Mouse (Mus musculus) stomach, postnatal 0 days (tissue): ENCODE measurements around the gene Tusc2. TPM values are rescaled to one million over a fixed set of nuclear protein-coding genes. Genes with fewer than 3 reads are reported as not detected.
"Not testable (repeated sequence)": the region's sequence is repeated elsewhere in the genome, so short reads cannot be mapped to it uniquely, and the experiment has no call there.

ENCODE experiments used
- ATAC-seq: fragments of 200-750 bp; cut with Nextera tagmentation; 2 replicates; pipeline ENCODE4 v1.8.0; 2017; ENCODE audit not compliant: low FRiP score, low TSS enrichment
- DNase-seq: peaks from one replicate; pipeline ENCODE4 v3.0.0-alpha.2; 2016; ENCODE audit warnings: low spot score
- H3K27ac ChIP-seq: fragments of 300-500 bp; sonication (generic); replicated peaks from 2 replicates; pipeline ENCODE4 v1.5.1; 2014; ENCODE audit warnings: mild to moderate bottlenecking, control low read depth
- H3K27me3 ChIP-seq: fragments of 300-500 bp; sonication (generic); 2 replicates; pipeline ENCODE4 v1.6.1; 2014; ENCODE audit warnings: low read length; ENCODE audit not compliant: control insufficient read depth, insufficient read depth
- H3K36me3 ChIP-seq: fragments of 300-500 bp; sonication (generic); 2 replicates; pipeline ENCODE4 v1.6.1; 2014; ENCODE audit warnings: low read length, mixed read lengths; ENCODE audit not compliant: control insufficient read depth, insufficient read depth
- H3K4me1 ChIP-seq: fragments of 300-500 bp; sonication (generic); replicated peaks from 2 replicates; pipeline ENCODE4 v1.6.1; 2014; ENCODE audit warnings: antibody characterized with exemption; ENCODE audit not compliant: control insufficient read depth, insufficient read depth
- H3K4me2 ChIP-seq: fragments of 300-500 bp; sonication (generic); replicated peaks from 2 replicates; pipeline ENCODE4 v1.6.1; 2014; ENCODE audit warnings: low read depth, mild to moderate bottlenecking, control low read depth, moderate library complexity
- H3K4me3 ChIP-seq: fragments of 300-500 bp; sonication (generic); 2 replicates; pipeline ENCODE4 v1.5.1; 2014; ENCODE audit warnings: low read depth, low read length, control low read depth
- H3K9ac ChIP-seq: fragments of 300-500 bp; sonication (generic); 2 replicates; pipeline ENCODE4 v1.6.1; 2014; ENCODE audit warnings: mild to moderate bottlenecking, low read length, control low read depth, mixed read lengths
- H3K9me3 ChIP-seq: fragments of 300-500 bp; sonication (generic); 2 replicates; pipeline ENCODE4 v1.6.1; 2016; ENCODE audit warnings: low read length; ENCODE audit not compliant: control insufficient read depth
- CTCF ChIP-seq: IDR thresholded peaks from 2 replicates; pipeline ENCODE4 v1.5.1; 2016; ENCODE audit warnings: antibody characterized with exemption, low read depth, mild to moderate bottlenecking, moderate library complexity
- EP300 ChIP-seq: optimal IDR thresholded peaks from 2 replicates; pipeline ENCODE3; 2016; ENCODE audit warnings: antibody characterized with exemption
- WGBS: fragments of 180-500 bp; shearing (Covaris S2); extraction: QIAGEN DNeasy Blood & Tissue Kit; methylation state at CpG from one replicate; pipeline ENCODE4 v1.1.7; 2014; 5-methylcytosine and 5-hydroxymethylcytosine counted together
- polyA plus RNA-seq: library from polyadenylated mRNA; unstranded; fragments of >200 nt; fragmentation: Nextera tagmentation; extraction: Ambion mirVana; gene quantifications from 2 replicates; pipeline ENCODE4 v1.2.1, GENCODE M21; 2015

The Tusc2 gene
- polyA plus RNA-seq, 1 experiment from 2014 or later, result 44.9 TPM

DNA sequence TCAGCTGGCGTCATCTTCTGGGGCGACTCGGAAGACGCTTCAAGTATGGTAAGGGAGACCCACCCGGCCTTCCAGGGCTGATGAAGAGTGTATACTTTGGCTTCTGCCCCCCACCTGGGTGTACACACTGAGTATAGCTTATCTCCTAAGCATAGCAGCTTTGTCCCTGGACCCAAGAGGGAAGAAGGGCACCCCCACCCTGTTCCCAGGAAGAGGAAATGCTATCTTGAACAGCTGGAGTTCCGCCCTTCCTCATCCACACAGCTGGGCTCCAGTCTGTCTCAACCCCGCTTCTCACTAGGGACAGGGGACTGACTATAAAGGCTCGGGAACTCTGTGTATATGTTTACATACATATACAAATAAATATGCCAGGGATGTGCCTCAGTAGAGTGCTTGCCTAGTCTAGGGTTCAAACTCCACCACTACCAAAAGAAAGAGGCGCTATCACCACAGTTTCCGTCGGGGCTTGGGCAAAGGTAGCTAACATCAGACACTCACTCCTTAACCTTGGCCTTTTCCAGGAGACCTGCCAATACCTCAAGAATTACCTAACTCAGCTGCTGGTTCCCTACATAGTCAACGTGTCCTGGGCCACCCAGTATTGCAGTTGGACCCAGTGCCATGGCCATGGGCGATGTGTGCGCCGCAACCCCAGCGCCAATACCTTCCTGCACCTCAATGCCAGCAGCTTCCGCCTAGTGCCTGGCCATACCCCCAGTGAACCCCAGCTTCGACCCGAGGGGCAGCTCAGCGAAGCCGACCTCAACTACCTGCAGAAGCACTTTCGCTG is 8.7 kb downstream of the Tusc2 start:
- H3K36me3 ChIP-seq, result peaks cover 6% of the 10 kb centered on the region; the same call in 1 of the 2 replicates
- no peak for ATAC-seq
- H3K9ac ChIP-seq, result no peak overlapping the region
- TF ChIP-seq EP300 (no peak), CTCF (no peak)
- H3K4me3 ChIP-seq, result peak overlapping the region; percentile 10; the same call in 1 of the 2 replicates
- peak overlapping the region; percentile 71 for H3K4me2 ChIP-seq
- H3K4me1 ChIP-seq, result peaks cover 15% of the 10 kb centered on the region
- DNase-seq, result no peak
- peak overlapping the region; percentile 86 for H3K27ac ChIP-seq
- no peaks in the 10 kb centered on the region for H3K9me3 ChIP-seq
- no peaks in the 10 kb centered on the region for H3K27me3 ChIP-seq
- WGBS, result 84% methylated on average over 22 of the region's 22 CpGs

DNA sequence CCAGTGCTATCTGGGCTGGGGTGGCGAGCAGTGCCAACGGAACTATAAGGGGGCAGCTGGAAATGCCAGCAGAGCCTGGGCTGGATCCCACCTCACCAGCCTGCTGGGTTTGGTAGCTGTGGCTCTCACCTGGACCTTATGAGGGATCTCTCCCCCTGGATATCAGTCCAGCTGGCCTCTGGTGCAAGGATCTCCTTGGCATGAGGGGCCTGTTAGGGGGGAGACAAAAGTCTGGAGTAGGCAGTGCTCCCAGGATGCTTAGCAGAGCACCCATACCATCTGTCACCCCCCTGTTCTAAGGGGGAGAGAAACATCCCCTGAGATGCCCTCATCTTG is 9.2 kb downstream of the Tusc2 start:
- Histone ChIP-seq H3K9me3 (no peaks in the 10 kb centered on the region), H3K27me3 (no peaks in the 10 kb centered on the region), H3K4me3 (no peak overlapping the region), H3K4me1 (peaks cover 15% of the 10 kb centered on the region), H3K4me2 (no peak overlapping the region), H3K9ac (no peak overlapping the region), H3K27ac (no peak overlapping the region), H3K36me3 (peaks cover 6% of the 10 kb centered on the region; the same call in 1 of the 2 replicates)
- DNase-seq (no peak), ATAC-seq (no peak)
- 97% methylated on average over 2 of the region's 2 CpGs for WGBS
- TF ChIP-seq CTCF (no peak), EP300 (no peak)

DNA sequence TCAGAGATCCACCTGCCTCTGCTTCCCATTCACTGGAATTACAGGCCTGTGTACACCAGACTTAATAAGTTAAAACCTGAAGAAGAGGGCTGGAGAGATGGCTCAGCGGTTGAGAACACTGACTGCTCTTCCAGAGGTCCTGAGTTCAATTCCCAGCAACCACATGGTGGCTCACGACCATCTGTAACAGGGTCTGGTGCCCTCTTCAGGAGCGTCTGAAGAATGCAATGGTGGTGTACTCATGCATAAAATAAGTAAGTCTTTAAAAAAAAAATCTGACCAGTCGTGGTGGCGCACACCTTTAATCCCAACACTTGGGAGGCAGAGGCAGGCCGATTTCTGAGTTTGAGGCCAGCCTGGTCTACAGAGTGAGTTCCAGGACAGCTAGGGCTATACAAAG is 10.7 kb downstream of the Tusc2 start:
- peak; percentile 34; the same call in 1 of the 2 replicates for TF ChIP-seq CTCF
- not testable (repeated sequence) for H3K4me3 ChIP-seq, H3K36me3 ChIP-seq, H3K9me3 ChIP-seq, ATAC-seq, H3K9ac ChIP-seq, H3K27ac ChIP-seq, DNase-seq, H3K27me3 ChIP-seq, H3K4me2 ChIP-seq
- 90% methylated on average over 6 of the region's 6 CpGs for WGBS
- peaks cover 18% of the 10 kb centered on the region for H3K4me1 ChIP-seq

DNA sequence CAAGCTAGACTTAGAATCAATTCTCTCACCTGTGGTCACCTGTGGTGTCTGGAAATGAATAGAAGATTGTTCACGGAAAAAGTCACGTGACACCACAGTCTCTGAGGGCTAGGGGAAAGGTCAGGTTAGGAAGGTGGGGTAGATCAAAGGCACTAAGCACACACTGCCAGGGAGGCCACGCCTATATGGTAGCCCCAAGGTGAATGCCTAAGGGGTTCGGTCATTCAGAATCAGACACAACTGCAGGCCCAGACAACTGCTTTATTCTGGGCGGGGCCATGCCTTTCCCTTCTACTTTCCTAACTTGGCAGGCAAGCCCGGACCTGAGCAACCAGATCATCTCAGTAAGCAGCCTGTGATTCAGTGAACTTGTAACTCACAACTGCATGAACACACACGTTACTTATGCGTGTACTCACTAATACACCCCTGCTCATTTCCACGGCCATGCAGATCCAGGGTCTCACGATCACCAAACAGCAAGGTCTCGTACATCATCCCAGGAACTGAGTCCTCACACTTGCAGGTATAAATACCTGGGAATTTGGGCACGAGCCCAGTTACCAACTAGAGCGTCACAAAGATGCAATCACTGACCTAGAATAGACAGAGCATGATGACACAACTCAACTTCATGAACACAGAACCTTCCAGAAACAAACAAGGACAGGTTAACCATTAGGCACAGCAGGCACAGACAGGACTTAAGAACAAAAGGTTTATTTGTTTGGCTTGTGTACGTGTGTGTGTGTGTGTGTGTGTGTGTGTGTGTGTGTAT is 12.7 kb downstream of the Tusc2 start:
- ATAC-seq, result peak; percentile 85

DNA sequence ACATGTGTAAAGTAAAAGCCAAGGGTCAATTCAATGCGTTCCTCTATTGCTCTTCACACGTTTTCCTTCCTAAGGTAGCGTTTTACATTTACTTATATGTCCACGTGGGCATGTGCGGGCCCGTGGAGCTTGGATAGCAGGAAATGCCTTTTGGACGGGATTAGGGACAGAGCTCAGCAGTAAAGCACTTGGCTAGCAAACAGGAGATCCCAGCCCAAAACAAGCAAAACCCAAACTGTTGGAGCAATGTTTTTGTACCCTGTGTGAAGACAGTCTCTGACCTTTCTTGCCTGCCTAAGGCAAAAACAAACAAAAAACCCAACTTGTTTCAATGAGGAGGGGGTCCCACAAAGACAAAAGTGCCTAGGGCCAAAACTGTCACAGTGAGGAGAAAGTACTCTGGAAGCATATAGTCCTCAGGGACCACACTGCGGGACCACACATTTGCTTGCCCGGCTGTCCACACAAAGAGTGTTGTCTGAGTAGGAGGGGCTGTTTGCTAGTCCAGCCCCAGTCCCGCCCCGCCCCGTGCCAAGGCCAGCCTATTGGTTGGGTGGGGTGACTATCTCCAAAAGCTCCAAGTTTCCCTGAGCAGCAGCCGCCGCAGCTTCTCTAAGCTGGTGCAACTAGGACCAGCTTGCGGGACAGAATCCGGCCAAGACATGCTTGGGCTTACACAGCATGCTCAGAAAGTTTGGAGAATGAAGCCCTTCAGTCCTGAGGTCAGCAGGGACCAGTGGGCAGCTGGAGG is 13.5 kb downstream of the Tusc2 start, which contains the start of gene Hyal1:
Hyal1 (plus strand) TSS at position 571 of the 751 bp plus-strand sequence.
- peak; percentile 96 for DNase-seq
- peak; percentile 68 for ATAC-seq
- peak within 1 kb of the TSS; percentile 47 for H3K4me3 ChIP-seq
- WGBS, result 9% methylated on average over 16 of the region's 16 CpGs
- H3K4me2 ChIP-seq, result peak within 1 kb of the TSS; percentile 69
- H3K27me3 ChIP-seq, result no peaks in the 10 kb centered on the region
- H3K36me3 ChIP-seq, result peaks cover 6% of the 10 kb centered on the region; the same call in 1 of the 2 replicates
- no peaks in the 10 kb centered on the region for H3K9me3 ChIP-seq
- TF ChIP-seq CTCF (no peak), EP300 (no peak)
- H3K27ac ChIP-seq, result peak within 1 kb of the TSS; percentile 92
- H3K9ac ChIP-seq, result peak within 1 kb of the TSS; percentile 66
- H3K4me1 ChIP-seq, result peaks cover 8% of the 10 kb centered on the region

More for the DNA sequence above, 12.7 kb downstream of the Tusc2 start:
- Histone ChIP-seq H3K36me3 (peaks cover 6% of the 10 kb centered on the region; the same call in 1 of the 2 replicates), H3K27me3 (no peaks in the 10 kb centered on the region), H3K4me2 (no peak overlapping the region), H3K9ac (no peak overlapping the region), H3K9me3 (no peaks in the 10 kb centered on the region), H3K27ac (peak overlapping the region; percentile 92), H3K4me1 (peaks cover 9% of the 10 kb centered on the region), H3K4me3 (no peak overlapping the region)
- 53% methylated on average over 14 of the region's 14 CpGs for WGBS
- DNase-seq, result peak; percentile 83
- TF ChIP-seq EP300, result peak; percentile 1
- TF ChIP-seq CTCF, result no peak
